Mouse (Mus musculus): ENCODE data around the gene Kcnj14. TPM values are rescaled to one million over a fixed set of nuclear protein-coding genes. Genes with fewer than 3 reads are reported as not detected.

The Kcnj14 gene
- polyA plus RNA-seq, 1 experiment, result not detected

DNA sequence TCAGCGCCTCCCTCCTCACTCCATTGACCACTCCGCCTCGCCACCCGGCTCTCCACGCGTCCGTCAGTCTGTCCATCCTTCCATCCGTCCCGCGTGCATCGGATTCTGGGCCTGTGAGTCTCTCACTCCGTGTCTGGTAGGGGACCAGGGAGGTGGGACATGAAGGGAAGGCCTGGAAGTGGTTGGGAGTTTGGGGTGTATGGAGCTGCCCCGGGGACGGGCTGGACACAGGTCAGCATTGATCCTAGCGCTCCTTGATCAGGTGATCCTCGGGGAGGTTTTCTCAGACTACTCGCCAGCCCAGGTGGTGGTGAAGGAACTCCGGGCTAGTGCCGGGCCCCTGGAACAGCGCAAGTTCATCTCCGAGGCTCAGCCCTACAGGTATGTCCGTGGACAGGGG is 36.9 kb downstream of the Kcnj14 start:
- Histone ChIP-seq H3K27ac (ENCODE audit: insufficient read depth, low read depth, low read length) (no peak overlapping the region), H3K4me1 (ENCODE audit: control insufficient read depth, insufficient read depth, low read length) (peaks cover 5% of the 10 kb centered on the region), H3K4me3 (ENCODE audit: insufficient read depth, low read length) (no peak overlapping the region)
- TF ChIP-seq POLR2A (IDR thresholded peaks at IDR 0.05; ENCODE audit: borderline replicate concordance, low read depth, low read length) (no peak), CTCF (IDR thresholded peaks at IDR 0.05; ENCODE audit: low read depth, low read length) (no peak)

DNA sequence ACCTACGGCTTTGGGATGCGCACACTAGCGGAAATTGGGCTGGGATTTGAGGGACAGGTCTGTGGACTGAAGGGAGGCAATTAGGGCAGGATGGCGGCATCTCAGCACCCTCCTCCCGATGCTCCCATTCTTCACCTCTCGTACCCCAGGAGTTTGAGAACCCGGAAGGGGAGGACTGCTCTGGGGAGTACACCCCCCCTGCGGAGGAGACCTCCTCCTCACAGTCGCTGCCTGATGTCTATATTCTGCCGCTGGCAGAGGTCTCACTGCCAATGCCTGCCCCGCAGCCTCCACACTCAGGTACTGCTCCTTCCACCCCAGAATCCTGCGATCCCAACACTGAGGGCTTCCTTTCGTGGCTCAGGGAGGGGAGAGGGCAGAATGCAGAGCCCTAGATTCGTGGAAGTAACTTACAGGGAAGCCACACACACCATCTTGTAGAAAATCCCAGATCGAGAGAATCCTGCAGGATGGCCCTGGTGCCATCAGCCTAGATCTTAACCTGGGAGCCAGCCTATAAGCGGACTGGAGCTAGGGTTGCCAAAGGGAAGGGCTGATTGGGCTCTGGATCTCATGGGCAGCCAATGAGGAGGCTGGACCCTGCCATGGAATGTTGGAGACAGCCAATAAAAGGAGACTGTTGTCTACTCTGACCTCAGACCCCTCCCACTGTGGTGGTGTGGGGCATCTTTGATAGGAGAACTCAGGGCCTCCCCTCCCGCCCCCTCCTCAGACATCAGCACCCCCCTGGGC is 37.7 kb downstream of the Kcnj14 start:
- TF ChIP-seq POLR2A (IDR thresholded peaks at IDR 0.05; ENCODE audit: borderline replicate concordance, low read depth, low read length) (no peak), CTCF (IDR thresholded peaks at IDR 0.05; ENCODE audit: low read depth, low read length) (no peak)
- H3K27ac ChIP-seq (ENCODE audit: insufficient read depth, low read depth, low read length), result no peak overlapping the region
- H3K4me3 ChIP-seq (ENCODE audit: insufficient read depth, low read length), result no peak overlapping the region
- H3K4me1 ChIP-seq (ENCODE audit: control insufficient read depth, insufficient read depth, low read length), result peaks cover 7% of the 10 kb centered on the region

DNA sequence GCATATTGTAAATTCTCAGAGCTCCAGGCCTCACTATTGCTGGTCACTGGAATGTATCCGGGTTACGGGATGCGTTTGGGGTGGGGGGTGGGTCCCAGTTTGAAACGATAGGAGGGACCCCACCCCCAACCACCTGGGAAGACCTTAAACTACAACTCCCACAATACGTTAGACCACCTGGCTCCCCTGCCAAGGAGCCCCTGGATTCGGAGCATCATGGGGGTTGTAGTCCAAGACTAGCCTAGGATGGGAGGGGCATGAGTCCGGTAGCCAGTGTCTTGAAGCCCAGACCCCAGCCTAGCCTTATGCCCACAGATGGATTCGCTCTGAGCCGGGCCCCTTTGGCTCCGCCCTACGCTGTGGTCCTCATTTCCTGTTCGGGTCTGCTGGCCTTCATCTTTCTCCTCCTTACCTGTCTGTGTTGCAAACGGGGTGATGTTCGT is 38.4 kb downstream of the Kcnj14 start:
- Histone ChIP-seq H3K4me3 (ENCODE audit: insufficient read depth, low read length) (no peak overlapping the region), H3K4me1 (ENCODE audit: control insufficient read depth, insufficient read depth, low read length) (peaks cover 5% of the 10 kb centered on the region), H3K27ac (ENCODE audit: insufficient read depth, low read depth, low read length) (no peak overlapping the region)
- TF ChIP-seq CTCF (IDR thresholded peaks at IDR 0.05; ENCODE audit: low read depth, low read length) (no peak), POLR2A (IDR thresholded peaks at IDR 0.05; ENCODE audit: borderline replicate concordance, low read depth, low read length) (no peak)

DNA sequence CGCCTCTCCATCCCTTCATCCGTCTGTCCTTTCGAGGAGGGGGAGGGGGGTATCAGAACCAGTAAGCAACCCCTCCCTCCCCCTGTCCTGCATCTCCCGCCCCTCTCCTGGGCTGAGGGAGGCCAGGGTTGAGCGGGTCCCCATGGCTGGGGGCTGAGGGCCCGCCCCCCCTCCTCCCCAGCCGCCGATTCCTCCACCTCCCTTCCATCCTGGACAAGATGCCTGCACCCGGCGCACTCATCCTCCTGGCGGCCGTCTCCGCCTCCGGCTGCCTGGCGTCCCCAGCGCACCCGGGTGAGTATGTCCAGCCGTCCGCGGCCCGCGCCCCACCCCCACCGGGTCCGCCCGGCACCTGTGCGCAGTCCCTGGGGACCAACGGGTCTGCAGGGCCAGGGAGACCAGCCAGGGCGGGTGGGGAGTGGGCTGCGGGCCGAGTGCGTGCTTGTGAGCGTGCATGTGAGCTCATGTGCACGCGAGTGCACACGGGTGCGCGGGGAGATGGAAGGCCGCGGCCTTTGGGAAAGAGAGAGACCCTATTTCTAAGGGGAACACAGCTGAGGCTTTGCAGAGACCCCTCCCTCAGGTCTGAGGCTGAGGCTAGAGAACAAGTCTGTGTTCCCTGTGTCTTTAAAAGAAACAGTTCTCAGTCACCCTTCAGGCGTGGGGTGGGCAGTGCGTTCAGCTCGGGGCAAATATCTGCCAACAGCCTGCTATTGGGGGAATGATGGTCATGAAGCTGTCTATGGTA is 39.0 kb downstream of the Kcnj14 start:
- Histone ChIP-seq H3K27ac (ENCODE audit: insufficient read depth, low read depth, low read length) (no peak overlapping the region), H3K4me1 (ENCODE audit: control insufficient read depth, insufficient read depth, low read length) (peaks cover 5% of the 10 kb centered on the region), H3K4me3 (ENCODE audit: insufficient read depth, low read length) (no peak overlapping the region)
- TF ChIP-seq CTCF (IDR thresholded peaks at IDR 0.05; ENCODE audit: low read depth, low read length) (no peak), POLR2A (IDR thresholded peaks at IDR 0.05; ENCODE audit: borderline replicate concordance, low read depth, low read length) (no peak)

DNA sequence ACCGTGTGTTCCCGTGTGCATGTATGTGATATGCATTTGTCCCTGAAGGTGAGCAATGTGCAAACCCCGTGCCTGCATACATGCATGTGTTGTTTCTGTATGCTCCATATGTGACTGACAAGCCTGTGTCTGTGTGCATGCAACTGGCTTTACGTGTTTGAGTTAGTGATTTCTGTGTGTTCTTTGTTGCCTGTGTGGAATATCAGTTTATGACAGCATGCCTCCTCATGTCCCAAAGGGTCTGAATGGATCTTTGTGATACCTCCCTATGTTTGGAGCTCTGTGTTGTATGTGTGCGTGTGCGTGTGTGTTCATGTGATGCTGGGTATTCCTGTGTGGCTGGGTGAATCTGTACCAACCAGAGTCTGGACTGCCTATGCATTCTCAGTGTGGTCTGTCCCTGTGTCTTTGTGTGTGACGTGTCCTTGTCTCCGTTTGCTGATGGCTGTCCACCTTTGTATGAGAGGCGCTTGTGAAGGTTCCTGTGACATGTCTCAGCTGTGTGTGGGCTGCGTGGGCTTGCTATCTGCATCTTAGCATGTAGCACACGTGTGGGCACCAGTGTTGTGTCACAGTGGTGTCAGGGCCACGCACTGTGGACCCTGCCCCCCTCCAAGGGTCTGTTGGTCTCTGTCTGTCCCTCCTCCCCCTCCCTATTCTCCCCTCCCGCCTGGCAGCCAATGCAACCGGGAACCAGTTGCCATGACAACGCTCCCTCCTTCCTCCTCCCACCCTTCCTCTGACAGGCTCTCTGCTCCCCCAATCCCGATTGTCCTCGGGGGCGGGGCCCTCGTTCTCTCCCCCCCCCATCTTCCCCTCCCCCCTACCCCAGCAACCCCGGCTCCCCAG is 39.8 kb downstream of the Kcnj14 start, which contains the start of gene Sult2b1:
Gene Sult2b1, minus strand, starts transcription at position 146 of the 849 bp plus-strand sequence.
- peaks cover 5% of the 10 kb centered on the region for H3K4me1 ChIP-seq (ENCODE audit: control insufficient read depth, insufficient read depth, low read length)
- no peak for TF ChIP-seq CTCF (IDR thresholded peaks at IDR 0.05; ENCODE audit: low read depth, low read length)
- TF ChIP-seq POLR2A (IDR thresholded peaks at IDR 0.05; ENCODE audit: borderline replicate concordance, low read depth, low read length), result no peak
- H3K27ac ChIP-seq (ENCODE audit: insufficient read depth, low read depth, low read length), result no peak within 1 kb of the TSS
- H3K4me3 ChIP-seq (ENCODE audit: insufficient read depth, low read length), result peak within 1 kb of the TSS; percentile 57

DNA sequence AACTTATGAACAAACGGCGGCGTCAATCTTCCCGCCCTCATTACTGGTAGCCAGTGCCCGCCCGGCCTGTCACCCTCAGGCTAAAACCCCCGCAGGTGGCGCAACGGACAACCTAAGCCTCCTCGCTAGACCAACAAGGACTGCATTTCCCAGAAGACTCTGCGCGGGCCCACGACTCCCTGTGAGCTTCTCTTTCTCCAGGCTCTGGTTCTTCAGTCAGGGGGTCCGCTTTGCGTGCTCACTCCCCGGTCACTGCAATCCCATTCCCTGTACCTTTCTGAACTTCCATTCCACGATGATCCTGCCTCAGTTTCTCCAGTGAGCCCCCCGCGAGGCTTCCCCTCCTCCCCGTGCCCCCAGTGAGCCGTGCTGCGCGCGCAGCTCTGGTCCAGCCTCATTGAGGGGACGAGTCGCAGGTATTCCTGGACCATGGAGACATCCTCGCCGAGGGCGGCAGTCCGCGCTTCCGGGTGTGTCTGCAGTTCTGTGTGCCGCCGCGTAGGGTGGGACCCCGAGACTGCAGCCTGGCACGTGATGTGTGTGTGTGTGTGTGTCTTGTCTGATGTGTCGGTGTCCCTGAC is 41.0 kb downstream of the Kcnj14 start, which contains the start of gene Lmtk3:
Gene Lmtk3, plus strand, starts transcription at position 228 of the 581 bp plus-strand sequence.
- H3K4me1 ChIP-seq (ENCODE audit: control insufficient read depth, insufficient read depth, low read length), result peaks cover 11% of the 10 kb centered on the region
- peak within 1 kb of the TSS; percentile 57 for H3K4me3 ChIP-seq (ENCODE audit: insufficient read depth, low read length)
- TF ChIP-seq POLR2A (IDR thresholded peaks at IDR 0.05; ENCODE audit: borderline replicate concordance, low read depth, low read length), result no peak
- no peak for TF ChIP-seq CTCF (IDR thresholded peaks at IDR 0.05; ENCODE audit: low read depth, low read length)
- H3K27ac ChIP-seq (ENCODE audit: insufficient read depth, low read depth, low read length), result no peak within 1 kb of the TSS

DNA sequence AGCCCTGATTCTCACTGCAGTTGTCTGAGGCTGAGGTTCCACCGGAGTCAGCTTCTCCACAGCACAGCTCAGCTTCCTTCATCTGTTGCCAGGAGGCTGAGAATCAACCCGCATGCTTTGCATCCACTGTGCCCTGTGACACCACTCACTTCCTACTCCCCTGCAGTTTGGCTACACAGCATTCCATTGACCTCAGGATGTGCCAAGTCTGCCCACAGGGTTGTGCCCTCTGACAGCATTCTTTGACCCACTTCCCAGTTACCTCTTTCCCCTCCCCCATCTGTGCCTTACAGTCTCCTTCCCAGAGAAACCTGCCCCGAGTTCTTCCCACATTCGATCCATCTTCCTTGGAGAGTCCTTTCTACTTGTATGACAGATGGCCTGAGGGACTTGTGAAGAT is 42.3 kb downstream of the Kcnj14 start:
- H3K4me3 ChIP-seq (ENCODE audit: insufficient read depth, low read length), result no peak overlapping the region
- no peak overlapping the region for H3K27ac ChIP-seq (ENCODE audit: insufficient read depth, low read depth, low read length)
- H3K4me1 ChIP-seq (ENCODE audit: control insufficient read depth, insufficient read depth, low read length), result peaks cover 11% of the 10 kb centered on the region
- TF ChIP-seq CTCF (IDR thresholded peaks at IDR 0.05; ENCODE audit: low read depth, low read length), result no peak
- TF ChIP-seq POLR2A (IDR thresholded peaks at IDR 0.05; ENCODE audit: borderline replicate concordance, low read depth, low read length), result no peak

DNA sequence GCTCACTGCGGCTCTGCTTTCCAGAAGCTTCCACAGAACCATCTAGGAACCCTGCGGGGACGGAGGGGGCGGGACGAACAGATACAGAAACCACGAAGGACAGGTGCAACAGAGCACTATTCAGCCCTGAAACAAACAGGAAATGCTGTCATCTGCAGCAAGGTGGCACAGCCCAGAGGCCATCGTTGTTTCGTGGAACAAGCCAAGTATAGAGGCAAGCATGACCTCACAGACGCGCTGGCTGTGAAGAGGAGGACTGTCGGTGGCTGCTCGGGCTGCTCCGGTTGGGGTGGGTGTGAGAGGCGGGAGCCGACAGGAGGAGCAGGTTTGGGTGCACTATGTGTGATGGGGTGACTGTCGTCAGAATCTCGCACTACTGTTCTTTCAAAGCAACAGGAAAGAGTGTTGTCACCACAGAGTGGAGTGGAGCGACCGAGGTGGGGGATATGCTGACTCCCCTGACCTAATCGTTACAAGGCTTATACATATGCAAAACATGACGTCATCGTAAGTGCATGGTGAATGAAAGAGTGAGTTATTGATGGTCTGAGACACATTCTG is 45.4 kb downstream of the Kcnj14 start:
- Histone ChIP-seq H3K27ac (ENCODE audit: insufficient read depth, low read depth, low read length) (no peak overlapping the region), H3K4me1 (ENCODE audit: control insufficient read depth, insufficient read depth, low read length) (peaks cover 11% of the 10 kb centered on the region), H3K4me3 (ENCODE audit: insufficient read depth, low read length) (peak overlapping the region; percentile 0)
- TF ChIP-seq CTCF (IDR thresholded peaks at IDR 0.05; ENCODE audit: low read depth, low read length) (no peak), POLR2A (IDR thresholded peaks at IDR 0.05; ENCODE audit: borderline replicate concordance, low read depth, low read length) (no peak)

DNA sequence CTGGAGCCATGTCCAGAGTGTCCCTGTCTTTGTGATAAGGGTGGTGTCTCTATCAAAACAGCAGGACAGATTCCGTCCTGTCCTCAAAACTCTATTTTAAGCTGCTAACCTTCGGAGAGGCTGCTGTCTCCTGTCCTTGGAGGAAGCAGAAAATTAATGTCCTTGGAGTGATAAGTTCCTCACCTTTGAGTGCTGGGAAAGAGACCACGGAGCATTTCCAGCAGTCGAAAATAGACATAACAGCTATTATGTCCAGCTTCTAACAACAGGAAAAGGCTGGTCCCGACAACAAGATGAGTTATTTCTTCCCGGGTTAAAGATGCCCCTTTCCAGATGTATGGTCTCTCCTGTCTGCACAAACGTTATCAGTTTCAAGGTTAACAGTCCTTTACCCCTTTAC is 49.3 kb downstream of the Kcnj14 start:
- H3K27ac ChIP-seq (ENCODE audit: insufficient read depth, low read depth, low read length), result no peak overlapping the region
- H3K4me1 ChIP-seq (ENCODE audit: control insufficient read depth, insufficient read depth, low read length), result peaks cover 5% of the 10 kb centered on the region; the same call in 1 of the 2 replicates
- no peak overlapping the region for H3K4me3 ChIP-seq (ENCODE audit: insufficient read depth, low read length)
- no peak for TF ChIP-seq POLR2A (IDR thresholded peaks at IDR 0.05; ENCODE audit: borderline replicate concordance, low read depth, low read length)
- no peak for TF ChIP-seq CTCF (IDR thresholded peaks at IDR 0.05; ENCODE audit: low read depth, low read length)
